Mouse (Mus musculus) macrophage (primary cell): ENCODE results near the gene Rmnd5a. TPM values are rescaled to one million over a fixed set of nuclear protein-coding genes. Genes with fewer than 3 reads are reported as not detected.

Experiments
- H3K27ac ChIP-seq: fragments of 350-480 bp; formaldehyde crosslinking; 2 replicates; pipeline ENCODE4 v1.9.0; 2021
- H3K36me3 ChIP-seq: fragments of 350-480 bp; formaldehyde crosslinking; 2 replicates; pipeline ENCODE4 v1.9.0; 2021; ENCODE audit errors: inconsistent target
- H3K4me3 ChIP-seq: fragments of 350-480 bp; formaldehyde crosslinking; 2 replicates; pipeline ENCODE4 v1.9.0; 2021; ENCODE audit errors: inconsistent target
- H3K79me2 ChIP-seq: fragments of 350-480 bp; formaldehyde crosslinking; 2 replicates; pipeline ENCODE4 v1.9.0; 2021; ENCODE audit errors: inconsistent target
- WGBS: methylation state at CpG from one replicate; pipeline ENCODE4 v1.1.7; 2026; ENCODE audit warnings: inconsistent platforms; ENCODE audit not compliant: missing documents; 5-methylcytosine and 5-hydroxymethylcytosine counted together
- polyA plus RNA-seq: library from polyadenylated mRNA; stranded (reverse); fragments of 250-400 nt; gene quantifications from 3 replicates; pipeline ENCODE4 v1.2.4, GENCODE M21; 2018; ENCODE audit warnings: inconsistent platforms

Rmnd5a gene
- polyA plus RNA-seq, 1 experiment from 2014 or later: 39.1 TPM

GRCm38 (mm10) chr6:71371085-71371605, 69.3 kb downstream of the Rmnd5a start:
- 93% methylated on average over 4 of the region's 5 CpGs for WGBS
- H3K27ac ChIP-seq: no peak overlapping the region
- H3K4me3 ChIP-seq: no peak overlapping the region
- no peaks in the 10 kb centered on the region for H3K79me2 ChIP-seq
- no peaks in the 10 kb centered on the region for H3K36me3 ChIP-seq

GRCm38 (mm10) chr6:71369416-71369815, 71.0 kb downstream of the Rmnd5a start:
- no peaks in the 10 kb centered on the region for H3K79me2 ChIP-seq
- H3K4me3 ChIP-seq: no peak overlapping the region
- 91% methylated on average over 6 of the region's 6 CpGs for WGBS
- no peaks in the 10 kb centered on the region for H3K36me3 ChIP-seq
- no peak overlapping the region for H3K27ac ChIP-seq

- 85% methylated on average over 2 of the region's 2 CpGs for WGBS
- no peak overlapping the region for H3K27ac ChIP-seq
- no peaks in the 10 kb centered on the region for H3K36me3 ChIP-seq
- H3K4me3 ChIP-seq: no peak overlapping the region
- H3K79me2 ChIP-seq: no peaks in the 10 kb centered on the region
Observed at GRCm38 (mm10) chr6:71363995-71364394, 76.4 kb downstream of the Rmnd5a start.

- no peak overlapping the region for H3K4me3 ChIP-seq
- no peaks in the 10 kb centered on the region for H3K79me2 ChIP-seq
- no peaks in the 10 kb centered on the region for H3K36me3 ChIP-seq
- no peak overlapping the region for H3K27ac ChIP-seq
- 82% methylated on average over 10 of the region's 10 CpGs for WGBS
Observed at GRCm38 (mm10) chr6:71361156-71361670, 79.2 kb downstream of the Rmnd5a start.

- Histone ChIP-seq H3K27ac (no peak overlapping the region), H3K36me3 (no peaks in the 10 kb centered on the region), H3K79me2 (no peaks in the 10 kb centered on the region), H3K4me3 (no peak overlapping the region)
- 82% methylated on average over 4 of the region's 5 CpGs for WGBS
Observed at GRCm38 (mm10) chr6:71360751-71361150, 79.7 kb downstream of the Rmnd5a start.

- WGBS: 75% methylated on average over 4 of the region's 4 CpGs
- Histone ChIP-seq H3K4me3 (no peak overlapping the region), H3K27ac (no peak overlapping the region), H3K36me3 (no peaks in the 10 kb centered on the region), H3K79me2 (no peaks in the 10 kb centered on the region)
Observed at GRCm38 (mm10) chr6:71360221-71360620, 80.2 kb downstream of the Rmnd5a start.

GRCm38 (mm10) chr6:71357493-71357892, 82.9 kb downstream of the Rmnd5a start:
- H3K79me2 ChIP-seq: no peaks in the 10 kb centered on the region
- H3K4me3 ChIP-seq: no peak overlapping the region
- 83% methylated on average over 7 of the region's 7 CpGs for WGBS
- H3K27ac ChIP-seq: no peak overlapping the region
- no peaks in the 10 kb centered on the region for H3K36me3 ChIP-seq

GRCm38 (mm10) chr6:71353722-71354121, 86.7 kb downstream of the Rmnd5a start:
- no peaks in the 10 kb centered on the region for H3K79me2 ChIP-seq
- no peak overlapping the region for H3K4me3 ChIP-seq
- H3K27ac ChIP-seq: no peak overlapping the region
- H3K36me3 ChIP-seq: no peaks in the 10 kb centered on the region
- 94% methylated on average over 2 of the region's 2 CpGs for WGBS

GRCm38 (mm10) chr6:71352866-71353427, 87.5 kb downstream of the Rmnd5a start:
- H3K27ac ChIP-seq: no peak overlapping the region
- H3K79me2 ChIP-seq: no peaks in the 10 kb centered on the region
- 82% methylated on average over 10 of the region's 10 CpGs for WGBS
- H3K4me3 ChIP-seq: no peak overlapping the region
- no peaks in the 10 kb centered on the region for H3K36me3 ChIP-seq

- Histone ChIP-seq H3K27ac (no peak overlapping the region), H3K4me3 (no peak overlapping the region), H3K36me3 (no peaks in the 10 kb centered on the region), H3K79me2 (no peaks in the 10 kb centered on the region)
- WGBS: 93% methylated on average over 6 of the region's 6 CpGs
Observed at GRCm38 (mm10) chr6:71352201-71352600, 88.2 kb downstream of the Rmnd5a start.

- 94% methylated on average over 3 of the region's 3 CpGs for WGBS
- no peaks in the 10 kb centered on the region for H3K36me3 ChIP-seq
- H3K79me2 ChIP-seq: no peaks in the 10 kb centered on the region
- H3K27ac ChIP-seq: no peak overlapping the region
- no peak overlapping the region for H3K4me3 ChIP-seq
Observed at GRCm38 (mm10) chr6:71351201-71351600, 89.2 kb downstream of the Rmnd5a start.

- H3K36me3 ChIP-seq: no peaks in the 10 kb centered on the region
- H3K79me2 ChIP-seq: no peaks in the 10 kb centered on the region
- no peak overlapping the region for H3K27ac ChIP-seq
- WGBS: 98% methylated on average over 9 of the region's 9 CpGs
- no peak overlapping the region for H3K4me3 ChIP-seq
Observed at GRCm38 (mm10) chr6:71348006-71348405, 92.4 kb downstream of the Rmnd5a start.

- H3K4me3 ChIP-seq: no peak overlapping the region
- H3K79me2 ChIP-seq: no peaks in the 10 kb centered on the region
- no peaks in the 10 kb centered on the region for H3K36me3 ChIP-seq
- no peak overlapping the region for H3K27ac ChIP-seq
- 90% methylated on average over 9 of the region's 9 CpGs for WGBS
Observed at GRCm38 (mm10) chr6:71341179-71341578, 99.3 kb downstream of the Rmnd5a start.

GRCm38 (mm10) chr6:71339351-71339750, 101.1 kb downstream of the Rmnd5a start:
- Histone ChIP-seq H3K36me3 (no peaks in the 10 kb centered on the region), H3K79me2 (no peaks in the 10 kb centered on the region), H3K4me3 (no peak overlapping the region), H3K27ac (no peak overlapping the region)
- WGBS: 69% methylated on average over 2 of the region's 4 CpGs

- Histone ChIP-seq H3K4me3 (no peak overlapping the region), H3K27ac (no peak overlapping the region), H3K36me3 (no peaks in the 10 kb centered on the region), H3K79me2 (no peaks in the 10 kb centered on the region)
- WGBS: 88% methylated on average over 3 of the region's 3 CpGs
Observed at GRCm38 (mm10) chr6:71338941-71339340, 101.5 kb downstream of the Rmnd5a start.
